Mouse (Mus musculus): ENCODE measurements around the gene Ttc4. TPM values are rescaled to one million over a fixed set of nuclear protein-coding genes. Genes with fewer than 3 reads are reported as not detected.

Ttc4 gene
- polyA plus RNA-seq, 1 experiment from 2014 or later = 107 TPM

GRCm38 (mm10) chr4:106622712-106623111 lies 56.0 kb downstream of the Ttc4 start:
- peaks cover 74% of the 10 kb centered on the region for H3K27me3 ChIP-seq (replicated peaks; ENCODE audit: low read depth, poor library complexity, severe bottlenecking)
- WGBS = 35% methylated on average over 28 of the region's 28 CpGs
- no peak overlapping the region for H3K27ac ChIP-seq (replicated peaks)

GRCm38 (mm10) chr4:106622030-106622493 lies 56.7 kb downstream of the Ttc4 start, which contains the start of gene Ttc22:
TSS of gene Ttc22 (plus strand) at chr4:106622432.
- Histone ChIP-seq H3K4me3 (no peak within 1 kb of the TSS; the same call in 1 of the 2 replicates), H3K27me3 (replicated peaks; ENCODE audit: low read depth, poor library complexity, severe bottlenecking) (peaks cover 74% of the 10 kb centered on the region), H3K36me3 (replicated peaks) (no peaks in the 10 kb centered on the region), H3K9me3 (no peaks in the 10 kb centered on the region), H3K27ac (replicated peaks) (no peak within 1 kb of the TSS), H3K4me1 (peaks cover 23% of the 10 kb centered on the region)
- 24% methylated on average over 16 of the region's 16 CpGs for WGBS
- DNase-seq (ENCODE audit: low spot score) = no peak

More at GRCm38 (mm10) chr4:106622712-106623111, 56.0 kb downstream of the Ttc4 start:
- H3K9me3 ChIP-seq = no peaks in the 10 kb centered on the region
- DNase-seq (ENCODE audit: low spot score) = no peak
- H3K36me3 ChIP-seq (replicated peaks) = no peaks in the 10 kb centered on the region
- no peak overlapping the region; the same call in 1 of the 2 replicates for H3K4me3 ChIP-seq
- H3K4me1 ChIP-seq = peaks cover 17% of the 10 kb centered on the region

GRCm38 (mm10) chr4:106621428-106621827 lies 57.3 kb downstream of the Ttc4 start:
- no peak overlapping the region for H3K27ac ChIP-seq (replicated peaks)
- DNase-seq (ENCODE audit: low spot score) = no peak
- H3K4me3 ChIP-seq = no peak overlapping the region
- H3K27me3 ChIP-seq (replicated peaks; ENCODE audit: low read depth, poor library complexity, severe bottlenecking) = peaks cover 74% of the 10 kb centered on the region
- 73% methylated on average over 3 of the region's 3 CpGs for WGBS
- H3K9me3 ChIP-seq = no peaks in the 10 kb centered on the region
- H3K4me1 ChIP-seq = peaks cover 28% of the 10 kb centered on the region
- H3K36me3 ChIP-seq (replicated peaks) = no peaks in the 10 kb centered on the region

GRCm38 (mm10) chr4:106618898-106619297 lies 59.8 kb downstream of the Ttc4 start:
- no peaks in the 10 kb centered on the region for H3K36me3 ChIP-seq (replicated peaks)
- H3K9me3 ChIP-seq = no peaks in the 10 kb centered on the region
- whole genome bisulfite sequencing = 89% methylated on average over 4 of the region's 4 CpGs
- H3K4me3 ChIP-seq = no peak overlapping the region
- peaks cover 27% of the 10 kb centered on the region for H3K4me1 ChIP-seq
- peaks cover 62% of the 10 kb centered on the region for H3K27me3 ChIP-seq (replicated peaks; ENCODE audit: low read depth, poor library complexity, severe bottlenecking)
- no peak for DNase-seq (ENCODE audit: low spot score)
- no peak overlapping the region for H3K27ac ChIP-seq (replicated peaks)

GRCm38 (mm10) chr4:106617056-106617455 lies 61.7 kb downstream of the Ttc4 start, which contains the start of gene Lexm:
TSS of gene Lexm (minus strand) at chr4:106617241.
- Histone ChIP-seq H3K9me3 (no peaks in the 10 kb centered on the region), H3K36me3 (replicated peaks) (no peaks in the 10 kb centered on the region), H3K4me1 (peaks cover 20% of the 10 kb centered on the region), H3K27me3 (replicated peaks; ENCODE audit: low read depth, poor library complexity, severe bottlenecking) (peaks cover 43% of the 10 kb centered on the region), H3K4me3 (peak within 1 kb of the TSS; percentile 42), H3K27ac (replicated peaks) (no peak within 1 kb of the TSS; the same call in 1 of the 2 replicates)
- 2% methylated on average over 19 of the region's 19 CpGs for WGBS
- peak; percentile 58 for DNase-seq (ENCODE audit: low spot score)

- Histone ChIP-seq H3K4me1 (peaks cover 20% of the 10 kb centered on the region), H3K4me3 (no peak overlapping the region), H3K9me3 (no peaks in the 10 kb centered on the region), H3K27ac (replicated peaks) (no peak overlapping the region), H3K36me3 (replicated peaks) (no peaks in the 10 kb centered on the region), H3K27me3 (replicated peaks; ENCODE audit: low read depth, poor library complexity, severe bottlenecking) (peaks cover 32% of the 10 kb centered on the region)
- DNase-seq (ENCODE audit: low spot score) = no peak
- 82% methylated on average over 12 of the region's 12 CpGs for WGBS
Observed at GRCm38 (mm10) chr4:106615637-106616036, 63.1 kb downstream of the Ttc4 start.

GRCm38 (mm10) chr4:106614881-106615280 lies 63.9 kb downstream of the Ttc4 start:
- DNase-seq (ENCODE audit: low spot score) = no peak
- Histone ChIP-seq H3K36me3 (replicated peaks) (no peaks in the 10 kb centered on the region), H3K4me3 (no peak overlapping the region), H3K4me1 (peaks cover 20% of the 10 kb centered on the region), H3K27me3 (replicated peaks; ENCODE audit: low read depth, poor library complexity, severe bottlenecking) (peaks cover 32% of the 10 kb centered on the region), H3K27ac (replicated peaks) (no peak overlapping the region), H3K9me3 (no peaks in the 10 kb centered on the region)
- 82% methylated on average over 9 of the region's 9 CpGs for WGBS

GRCm38 (mm10) chr4:106614180-106614797 lies 64.5 kb downstream of the Ttc4 start:
- no peaks in the 10 kb centered on the region for H3K36me3 ChIP-seq (replicated peaks)
- H3K27ac ChIP-seq (replicated peaks) = no peak overlapping the region
- peaks cover 20% of the 10 kb centered on the region for H3K4me1 ChIP-seq
- no peak overlapping the region for H3K4me3 ChIP-seq
- DNase-seq (ENCODE audit: low spot score) = peak; percentile 80
- 38% methylated on average over 7 of the region's 7 CpGs for WGBS
- H3K9me3 ChIP-seq = no peaks in the 10 kb centered on the region
- H3K27me3 ChIP-seq (replicated peaks; ENCODE audit: low read depth, poor library complexity, severe bottlenecking) = peaks cover 31% of the 10 kb centered on the region

GRCm38 (mm10) chr4:106613560-106613959 lies 65.2 kb downstream of the Ttc4 start:
- Histone ChIP-seq H3K4me1 (peaks cover 20% of the 10 kb centered on the region), H3K4me3 (no peak overlapping the region), H3K9me3 (no peaks in the 10 kb centered on the region), H3K36me3 (replicated peaks) (no peaks in the 10 kb centered on the region), H3K27ac (replicated peaks) (no peak overlapping the region), H3K27me3 (replicated peaks; ENCODE audit: low read depth, poor library complexity, severe bottlenecking) (peaks cover 24% of the 10 kb centered on the region)
- 75% methylated on average over 3 of the region's 3 CpGs for WGBS
- no peak for DNase-seq (ENCODE audit: low spot score)

GRCm38 (mm10) chr4:106613105-106613504 lies 65.6 kb downstream of the Ttc4 start:
- 78% methylated on average over 8 of the region's 8 CpGs for WGBS
- DNase-seq (ENCODE audit: low spot score) = no peak
- Histone ChIP-seq H3K36me3 (replicated peaks) (no peaks in the 10 kb centered on the region), H3K27ac (replicated peaks) (no peak overlapping the region), H3K4me1 (peaks cover 20% of the 10 kb centered on the region), H3K9me3 (no peaks in the 10 kb centered on the region), H3K27me3 (replicated peaks; ENCODE audit: low read depth, poor library complexity, severe bottlenecking) (peaks cover 24% of the 10 kb centered on the region), H3K4me3 (no peak overlapping the region)

Other genes with a start within 250 kb of the Ttc4 start
- gene Pcsk9, start 214.6 kb downstream of the Ttc4 start, polyA plus RNA-seq (2016; fragmentation: Nextera tagmentation; extraction: Ambion mirVana) = 1.6 and 3.3 TPM in 2 replicates
- not detected in 2 replicates for gene Bsnd, start 186.7 kb downstream of the Ttc4 start, polyA plus RNA-seq (2016; fragmentation: Nextera tagmentation; extraction: Ambion mirVana)
- gene Dhcr24, start 117.9 kb downstream of the Ttc4 start, polyA plus RNA-seq (2016; fragmentation: Nextera tagmentation; extraction: Ambion mirVana) = 10.2 TPM in 2 replicates
- gene Lexm, start 61.7 kb downstream of the Ttc4 start, polyA plus RNA-seq (2016; fragmentation: Nextera tagmentation; extraction: Ambion mirVana) = 0.52 TPM in 1 of 2 replicates, not detected in the other
- gene Ttc22, start 56.5 kb downstream of the Ttc4 start, polyA plus RNA-seq (2016; fragmentation: Nextera tagmentation; extraction: Ambion mirVana) = not detected in 2 replicates
- 16.3 and 17.0 TPM in 2 replicates for gene Pars2, start 27.9 kb downstream of the Ttc4 start, polyA plus RNA-seq (2016; fragmentation: Nextera tagmentation; extraction: Ambion mirVana)
- gene Mroh7, start 52.0 kb upstream of the Ttc4 start, polyA plus RNA-seq (2016; fragmentation: Nextera tagmentation; extraction: Ambion mirVana) = 0.05 and 0.08 TPM in 2 replicates
- 0.11 and 0.40 TPM in 2 replicates for gene Fam151a, start 54.9 kb upstream of the Ttc4 start, polyA plus RNA-seq (2016; fragmentation: Nextera tagmentation; extraction: Ambion mirVana)
- 1.6 and 2.1 TPM in 2 replicates for gene Acot11, start 126.1 kb upstream of the Ttc4 start, polyA plus RNA-seq (2016; fragmentation: Nextera tagmentation; extraction: Ambion mirVana)
- 147 TPM in 2 replicates for gene Ssbp3, start 231.8 kb upstream of the Ttc4 start, polyA plus RNA-seq (2016; fragmentation: Nextera tagmentation; extraction: Ambion mirVana)

Data from embryonic facial prominence, embryonic 10.5 days (tissue).